Mouse (Mus musculus) lung, embryonic 16.5 days (tissue): ENCODE results near the gene Prrt1. TPM values are rescaled to one million over a fixed set of nuclear protein-coding genes. Genes with fewer than 3 reads are reported as not detected.

ENCODE experiments used
- ATAC-seq: fragments of 200-750 bp; cut with Nextera tagmentation; 2 replicates; pipeline ENCODE4 v1.8.0; 2017; ENCODE audit warnings: low read depth, mild to moderate bottlenecking, moderate library complexity
- H3K27ac ChIP-seq: fragments of 300-500 bp; sonication (generic); 2 replicates; pipeline ENCODE4 v1.5.1; 2014; ENCODE audit warnings: mild to moderate bottlenecking, control low read depth, low read length
- H3K27me3 ChIP-seq: fragments of 300-500 bp; sonication (generic); 2 replicates; pipeline ENCODE4 v1.6.1; 2014; ENCODE audit warnings: low read depth, low read length, mixed read lengths; ENCODE audit not compliant: control insufficient read depth, insufficient read depth
- H3K36me3 ChIP-seq: fragments of 300-500 bp; sonication (generic); 2 replicates; pipeline ENCODE4 v1.6.1; 2014; ENCODE audit warnings: low read length; ENCODE audit not compliant: control insufficient read depth, insufficient read depth
- H3K4me1 ChIP-seq: fragments of 300-500 bp; sonication (generic); replicated peaks from 2 replicates; pipeline ENCODE4 v1.6.1; 2014; ENCODE audit warnings: low read length, mixed read lengths; ENCODE audit not compliant: control insufficient read depth, insufficient read depth
- H3K4me2 ChIP-seq: fragments of 300-500 bp; sonication (generic); 2 replicates; pipeline ENCODE4 v1.6.1; 2014; ENCODE audit warnings: low read depth, low read length, control low read depth
- H3K4me3 ChIP-seq: fragments of 300-500 bp; sonication (generic); 2 replicates; pipeline ENCODE4 v1.5.1; 2014; ENCODE audit warnings: mild to moderate bottlenecking, low read length, control low read depth
- H3K9ac ChIP-seq: fragments of 300-500 bp; sonication (generic); 2 replicates; pipeline ENCODE4 v1.6.1; 2014; ENCODE audit warnings: low read length, control low read depth
- H3K9me3 ChIP-seq: fragments of 300-500 bp; sonication (generic); 2 replicates; pipeline ENCODE4 v1.6.1; 2016; ENCODE audit warnings: low read length; ENCODE audit not compliant: control insufficient read depth
- WGBS: fragments of 180-500 bp; shearing (Covaris S2); extraction: QIAGEN DNeasy Blood & Tissue Kit; methylation state at CpG from one replicate; pipeline ENCODE4 v1.1.7; 2014; 5-methylcytosine and 5-hydroxymethylcytosine counted together
- polyA plus RNA-seq: library from polyadenylated mRNA; unstranded; fragments of >200 nt; fragmentation: Nextera tagmentation; extraction: Ambion mirVana; gene quantifications from 2 replicates; pipeline ENCODE4 v1.2.1, GENCODE M21; 2015

Gene Prrt1
- polyA plus RNA-seq, 1 experiment from 2014 or later = 0.13 TPM

DNA sequence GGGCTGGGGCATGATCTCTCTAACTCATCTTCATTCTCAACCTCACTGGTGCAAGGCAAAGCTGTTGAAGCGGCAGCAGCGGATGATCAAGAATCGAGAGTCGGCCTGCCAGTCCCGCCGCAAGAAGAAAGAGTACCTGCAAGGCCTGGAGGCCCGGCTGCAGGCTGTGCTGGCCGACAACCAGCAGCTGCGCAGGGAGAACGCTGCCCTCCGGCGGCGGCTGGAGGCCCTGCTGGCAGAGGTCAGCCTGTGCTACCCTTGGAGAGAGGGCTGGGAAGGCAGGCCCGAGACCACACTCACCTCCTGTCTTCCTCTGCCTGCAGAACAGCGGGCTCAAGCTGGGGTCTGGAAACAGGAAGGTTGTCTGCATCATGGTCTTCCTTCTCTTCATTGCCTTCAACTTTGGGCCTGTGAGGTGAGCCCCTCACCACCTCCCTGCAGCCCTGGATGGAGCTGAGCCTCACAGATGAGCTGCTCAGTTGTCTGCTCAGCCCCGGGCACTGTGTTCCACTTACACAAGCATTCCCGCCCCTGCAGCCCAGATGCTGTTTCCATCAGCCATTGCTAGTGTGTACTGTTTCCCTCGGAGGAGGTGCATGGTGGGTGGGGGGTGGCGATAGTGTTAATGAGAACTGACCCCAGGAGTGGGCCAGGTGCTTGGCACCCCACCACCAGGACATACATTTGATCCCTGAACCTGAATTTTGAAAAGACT lies 22.3 kb downstream of the Prrt1 start:
- H3K4me3 ChIP-seq = no peak overlapping the region
- no peak overlapping the region for H3K4me2 ChIP-seq
- ATAC-seq = no peak
- peaks cover 25% of the 10 kb centered on the region for H3K4me1 ChIP-seq
- H3K9ac ChIP-seq = no peak overlapping the region
- no peaks in the 10 kb centered on the region for H3K27me3 ChIP-seq
- peaks cover 13% of the 10 kb centered on the region for H3K36me3 ChIP-seq
- no peak overlapping the region for H3K27ac ChIP-seq
- H3K9me3 ChIP-seq = no peaks in the 10 kb centered on the region
- WGBS = 47% methylated on average over 19 of the region's 19 CpGs

DNA sequence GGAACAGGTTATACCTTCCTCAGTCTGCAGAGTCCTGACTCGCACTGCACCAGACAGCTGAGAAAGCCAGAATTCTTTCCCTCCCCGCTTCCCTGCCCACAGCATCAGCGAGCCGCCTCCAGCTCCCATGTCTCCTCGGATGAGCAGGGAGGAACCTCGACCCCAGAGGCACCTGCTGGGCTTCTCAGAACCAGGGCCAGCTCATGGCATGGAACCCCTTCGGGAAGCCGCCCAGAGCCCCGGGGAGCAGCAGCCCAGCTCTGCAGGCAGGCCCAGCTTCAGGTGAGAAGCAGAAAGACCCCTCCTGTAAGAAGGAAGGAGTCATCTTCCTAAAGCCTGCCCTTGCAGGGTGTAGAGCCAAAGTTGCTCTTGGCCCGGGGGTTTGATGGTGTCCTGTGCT lies 23.2 kb downstream of the Prrt1 start:
- no peaks in the 10 kb centered on the region for H3K9me3 ChIP-seq
- H3K4me3 ChIP-seq = no peak overlapping the region
- H3K36me3 ChIP-seq = peaks cover 13% of the 10 kb centered on the region
- ATAC-seq = no peak
- H3K4me1 ChIP-seq = peaks cover 25% of the 10 kb centered on the region
- no peaks in the 10 kb centered on the region for H3K27me3 ChIP-seq
- no peak overlapping the region for H3K9ac ChIP-seq
- H3K4me2 ChIP-seq = no peak overlapping the region
- H3K27ac ChIP-seq = no peak overlapping the region
- 90% methylated on average over 10 of the region's 10 CpGs for WGBS

DNA sequence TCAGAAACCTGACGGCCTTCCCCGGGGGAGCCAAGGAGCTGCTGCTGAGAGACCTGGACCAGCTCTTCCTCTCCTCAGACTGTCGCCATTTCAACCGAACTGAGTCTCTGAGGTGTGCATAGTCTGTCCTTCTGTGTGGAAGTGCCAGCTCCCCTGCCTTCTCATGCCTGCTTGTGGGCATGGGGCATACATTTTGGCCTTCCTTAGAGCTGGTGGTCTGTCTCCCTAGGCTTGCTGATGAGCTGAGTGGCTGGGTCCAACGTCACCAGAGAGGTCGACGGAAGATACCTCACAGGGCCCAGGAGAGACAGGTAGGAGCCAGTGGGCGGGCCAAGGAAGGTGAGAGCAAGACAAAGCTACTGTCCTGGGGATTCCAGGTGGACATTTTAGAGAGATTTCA lies 23.7 kb downstream of the Prrt1 start:
- no peaks in the 10 kb centered on the region for H3K9me3 ChIP-seq
- H3K36me3 ChIP-seq = peaks cover 13% of the 10 kb centered on the region
- H3K4me3 ChIP-seq = no peak overlapping the region
- 90% methylated on average over 8 of the region's 8 CpGs for WGBS
- peaks cover 20% of the 10 kb centered on the region for H3K4me1 ChIP-seq
- no peaks in the 10 kb centered on the region for H3K27me3 ChIP-seq
- no peak overlapping the region for H3K9ac ChIP-seq
- no peak overlapping the region for H3K4me2 ChIP-seq
- no peak for ATAC-seq
- H3K27ac ChIP-seq = no peak overlapping the region

DNA sequence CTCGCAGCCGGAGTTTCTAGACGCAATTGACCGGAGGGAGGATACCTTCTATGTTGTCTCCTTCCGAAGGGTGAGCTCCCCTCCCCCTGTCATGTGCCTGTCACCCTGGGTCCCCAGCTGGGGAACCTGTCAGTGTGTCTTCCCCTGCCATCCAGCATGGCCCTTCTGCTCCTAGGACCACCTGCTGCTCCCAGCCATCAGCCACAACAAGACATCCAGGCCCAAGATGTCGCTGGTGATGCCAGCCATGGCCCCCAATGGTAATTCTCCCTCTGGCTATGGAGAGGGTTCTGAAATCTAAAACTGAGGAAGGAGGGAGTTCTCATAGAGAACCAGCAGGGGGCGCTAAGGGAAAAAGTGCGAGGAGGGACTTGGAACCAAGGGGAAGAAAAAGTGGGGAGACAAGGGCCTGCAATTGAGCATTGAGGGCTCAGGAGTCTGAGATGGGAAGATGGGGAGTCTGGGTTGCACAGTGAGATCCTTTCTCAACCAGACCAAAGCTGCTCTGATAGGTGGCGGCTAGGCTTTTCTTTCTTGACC lies 24.5 kb downstream of the Prrt1 start:
- peaks cover 13% of the 10 kb centered on the region for H3K36me3 ChIP-seq
- no peak for ATAC-seq
- no peak overlapping the region for H3K27ac ChIP-seq
- H3K27me3 ChIP-seq = peaks cover under 1% of the 10 kb centered on the region; the same call in 1 of the 2 replicates
- peaks cover 17% of the 10 kb centered on the region for H3K4me1 ChIP-seq
- H3K9ac ChIP-seq = no peak overlapping the region
- no peak overlapping the region for H3K4me2 ChIP-seq
- 61% methylated on average over 9 of the region's 9 CpGs for WGBS
- H3K4me3 ChIP-seq = no peak overlapping the region
- H3K9me3 ChIP-seq = no peaks in the 10 kb centered on the region

DNA sequence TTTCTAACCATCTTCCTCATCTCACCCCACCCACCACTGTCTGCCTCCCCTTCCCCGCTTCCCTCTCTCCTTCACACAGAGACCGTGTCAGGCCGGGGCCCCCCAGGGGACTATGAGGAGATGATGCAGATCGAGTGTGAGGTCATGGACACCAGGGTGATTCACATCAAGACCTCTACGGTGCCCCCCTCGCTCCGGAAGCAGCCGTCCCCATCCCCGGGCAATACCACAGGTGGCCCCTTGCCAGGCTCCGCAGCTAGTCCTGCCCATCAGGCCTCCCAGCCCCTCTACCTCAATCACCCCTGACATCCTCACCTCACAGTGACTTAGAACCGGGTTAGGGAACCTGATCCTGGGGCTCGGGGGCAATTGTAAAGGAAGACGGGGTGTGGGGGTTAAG lies 25.1 kb downstream of the Prrt1 start:
- peaks cover 6% of the 10 kb centered on the region for H3K27me3 ChIP-seq
- peaks cover 17% of the 10 kb centered on the region for H3K4me1 ChIP-seq
- H3K9ac ChIP-seq = no peak overlapping the region
- 87% methylated on average over 13 of the region's 13 CpGs for WGBS
- no peak overlapping the region for H3K4me3 ChIP-seq
- no peak for ATAC-seq
- no peaks in the 10 kb centered on the region for H3K9me3 ChIP-seq
- H3K27ac ChIP-seq = no peak overlapping the region
- H3K36me3 ChIP-seq = peaks cover 13% of the 10 kb centered on the region
- H3K4me2 ChIP-seq = no peak overlapping the region

DNA sequence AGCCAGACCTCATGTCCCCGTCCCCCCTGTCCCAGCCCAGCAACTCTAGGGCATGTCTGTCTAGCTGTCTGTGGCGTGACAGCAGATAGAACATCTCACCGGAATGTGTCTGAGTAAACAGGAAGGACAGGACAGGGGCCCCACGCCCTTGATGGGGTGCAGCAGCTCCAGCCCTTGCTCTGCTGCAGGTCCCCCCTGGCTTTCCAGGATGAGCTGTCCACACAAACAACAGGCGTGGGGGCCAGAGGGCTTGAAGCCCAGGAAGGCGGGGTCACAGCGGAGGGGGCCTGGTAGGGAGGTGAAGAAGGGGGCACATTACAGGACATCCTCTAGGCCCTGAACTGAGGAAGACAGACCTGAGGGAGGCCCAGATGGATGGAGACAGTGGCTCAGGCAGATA lies 25.8 kb downstream of the Prrt1 start:
- peaks cover 7% of the 10 kb centered on the region for H3K27me3 ChIP-seq
- ATAC-seq = peak; percentile 44
- no peak overlapping the region for H3K4me3 ChIP-seq
- WGBS = 33% methylated on average over 7 of the region's 7 CpGs
- peak overlapping the region; percentile 47 for H3K27ac ChIP-seq
- peaks cover 13% of the 10 kb centered on the region for H3K36me3 ChIP-seq
- no peaks in the 10 kb centered on the region for H3K9me3 ChIP-seq
- H3K9ac ChIP-seq = 0 out of 2 replicates have a peak overlapping the region, but pooled peaks have one; percentile 12
- no peak overlapping the region for H3K4me2 ChIP-seq
- H3K4me1 ChIP-seq = peaks cover 17% of the 10 kb centered on the region

DNA sequence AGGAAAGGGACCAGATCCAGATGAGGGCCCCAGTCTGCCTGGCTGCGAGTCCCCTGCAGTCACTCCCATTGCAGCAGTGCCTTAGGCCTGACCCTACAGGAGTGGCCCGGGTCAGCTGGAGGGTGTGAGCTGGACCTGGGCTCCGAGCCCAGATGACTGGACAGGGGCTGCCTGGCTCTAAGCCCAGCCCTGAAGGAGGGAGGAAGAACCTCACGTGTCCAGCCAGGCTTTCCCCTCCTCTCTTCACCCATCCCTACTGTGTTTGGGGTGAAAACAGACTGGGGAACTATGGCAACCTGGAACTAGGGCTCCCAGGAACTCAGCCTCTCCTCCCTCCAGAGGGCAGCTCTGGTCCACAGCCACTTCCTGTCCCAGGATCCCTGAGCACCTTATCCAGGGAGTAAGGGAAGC lies 26.3 kb downstream of the Prrt1 start:
- H3K9me3 ChIP-seq = no peaks in the 10 kb centered on the region
- H3K9ac ChIP-seq = 0 out of 2 replicates have a peak overlapping the region, but pooled peaks have one; percentile 12
- H3K27me3 ChIP-seq = peaks cover 11% of the 10 kb centered on the region
- H3K27ac ChIP-seq = peak overlapping the region; percentile 47
- peaks cover 20% of the 10 kb centered on the region for H3K4me1 ChIP-seq
- H3K4me2 ChIP-seq = no peak overlapping the region
- no peak overlapping the region for H3K4me3 ChIP-seq
- peaks cover 10% of the 10 kb centered on the region for H3K36me3 ChIP-seq
- 27% methylated on average over 4 of the region's 4 CpGs for WGBS
- peak; percentile 90 for ATAC-seq

DNA sequence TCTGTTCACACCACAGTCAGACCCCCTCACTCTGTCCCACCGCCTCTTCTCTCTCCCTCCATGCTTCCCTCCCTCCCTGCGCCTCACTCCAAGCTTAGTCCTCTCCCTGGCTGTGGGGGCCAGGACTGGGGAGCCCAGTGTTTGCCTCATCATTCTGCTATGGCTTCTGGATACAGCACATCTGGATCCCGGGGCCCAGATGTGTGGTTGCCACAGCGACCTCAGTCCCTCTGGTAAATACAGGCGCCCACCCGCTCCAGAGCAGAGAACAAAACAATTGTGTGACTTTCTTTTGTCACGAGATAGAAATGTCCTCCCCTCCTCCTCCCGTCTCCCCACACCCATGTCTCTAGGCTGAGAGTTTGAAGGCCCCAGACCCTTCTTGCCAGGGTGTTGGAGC lies 27.3 kb downstream of the Prrt1 start:
- peaks cover 29% of the 10 kb centered on the region for H3K4me1 ChIP-seq
- no peak for ATAC-seq
- 45% methylated on average over 8 of the region's 8 CpGs for WGBS
- H3K4me2 ChIP-seq = no peak overlapping the region
- no peak overlapping the region for H3K9ac ChIP-seq
- H3K27me3 ChIP-seq = peaks cover 20% of the 10 kb centered on the region
- no peak overlapping the region for H3K4me3 ChIP-seq
- H3K9me3 ChIP-seq = no peaks in the 10 kb centered on the region
- H3K36me3 ChIP-seq = peaks cover 5% of the 10 kb centered on the region
- H3K27ac ChIP-seq = no peak overlapping the region

DNA sequence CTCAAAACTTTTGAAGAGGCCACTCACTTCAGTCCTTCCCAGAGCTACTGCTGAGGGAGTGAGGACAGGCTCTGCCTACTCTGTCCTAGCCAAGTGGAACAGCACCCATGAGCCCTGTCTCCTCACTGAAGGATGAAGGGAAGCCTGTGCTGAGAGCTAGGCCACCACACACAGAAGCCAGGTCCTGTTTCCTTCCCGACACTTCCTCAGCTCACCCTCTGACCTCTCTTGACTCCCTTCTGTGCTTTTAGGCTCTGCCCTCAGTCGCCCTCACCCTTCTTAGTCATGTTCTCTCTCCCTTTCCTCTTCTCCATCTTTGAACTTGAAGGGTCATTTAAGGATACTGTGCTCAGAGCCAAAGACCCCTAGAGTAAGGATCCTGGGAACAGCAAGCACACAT lies 27.9 kb downstream of the Prrt1 start:
- no peak for ATAC-seq
- H3K27ac ChIP-seq = no peak overlapping the region
- no peak overlapping the region for H3K9ac ChIP-seq
- no peaks in the 10 kb centered on the region; the same call in 1 of the 2 replicates for H3K36me3 ChIP-seq
- H3K9me3 ChIP-seq = no peaks in the 10 kb centered on the region
- H3K4me3 ChIP-seq = no peak overlapping the region
- H3K27me3 ChIP-seq = peaks cover 20% of the 10 kb centered on the region
- no peak overlapping the region for H3K4me2 ChIP-seq
- WGBS = 29% methylated on average over 2 of the region's 2 CpGs
- H3K4me1 ChIP-seq = peaks cover 30% of the 10 kb centered on the region
